Mouse (Mus musculus) neural tube, embryonic 13.5 days (tissue): Measurements from ENCODE around the gene Dand5. TPM values are rescaled to one million over a fixed set of nuclear protein-coding genes. Genes with fewer than 3 reads are reported as not detected.

ENCODE experiments used
- ATAC-seq: fragments of 200-750 bp; cut with Nextera tagmentation; 2 replicates; pipeline ENCODE4 v1.8.0; 2017; ENCODE audit warnings: low read depth, mild to moderate bottlenecking, moderate TSS enrichment, moderate library complexity
- H3K27ac ChIP-seq: fragments of 300-500 bp; sonication (generic); replicated peaks from 2 replicates; pipeline ENCODE4 v1.5.1; 2015; ENCODE audit warnings: moderate library complexity, mild to moderate bottlenecking, inconsistent platforms
- H3K27me3 ChIP-seq: fragments of 300-500 bp; sonication (generic); 2 replicates; pipeline ENCODE4 v1.6.1; 2015; ENCODE audit warnings: mild to moderate bottlenecking, inconsistent platforms
- H3K36me3 ChIP-seq: fragments of 300-500 bp; sonication (generic); 2 replicates; pipeline ENCODE4 v1.6.1; 2015; ENCODE audit warnings: mild to moderate bottlenecking, inconsistent platforms
- H3K4me1 ChIP-seq: fragments of 300-500 bp; sonication (generic); replicated peaks from 2 replicates; pipeline ENCODE4 v1.6.1; 2015; ENCODE audit warnings: inconsistent platforms
- H3K4me2 ChIP-seq: fragments of 300-500 bp; sonication (generic); 2 replicates; pipeline ENCODE4 v1.6.1; 2015; ENCODE audit warnings: inconsistent platforms, mild to moderate bottlenecking, moderate library complexity
- H3K4me3 ChIP-seq: fragments of 300-500 bp; sonication (generic); 2 replicates; pipeline ENCODE4 v1.5.1; 2015; ENCODE audit warnings: mild to moderate bottlenecking, inconsistent platforms
- H3K9ac ChIP-seq: fragments of 300-500 bp; sonication (generic); 2 replicates; pipeline ENCODE4 v1.6.1; 2015; ENCODE audit warnings: moderate library complexity, mild to moderate bottlenecking, inconsistent platforms
- H3K9me3 ChIP-seq: fragments of 300-500 bp; sonication (generic); 2 replicates; pipeline ENCODE4 v1.6.1; 2016; ENCODE audit warnings: inconsistent platforms
- WGBS: fragments of 180-500 bp; shearing (Covaris S2); methylation state at CpG from one replicate; pipeline ENCODE4 v1.1.7; 2015; 5-methylcytosine and 5-hydroxymethylcytosine counted together
- polyA plus RNA-seq: library from polyadenylated mRNA; unstranded; fragments of >200 nt; fragmentation: Nextera tagmentation; extraction: Ambion mirVana; gene quantifications from 2 replicates; pipeline ENCODE4 v1.2.1, GENCODE M21; 2015

Gene Dand5
- polyA plus RNA-seq, 1 experiment from 2014 or later, result 12.3 TPM

DNA sequence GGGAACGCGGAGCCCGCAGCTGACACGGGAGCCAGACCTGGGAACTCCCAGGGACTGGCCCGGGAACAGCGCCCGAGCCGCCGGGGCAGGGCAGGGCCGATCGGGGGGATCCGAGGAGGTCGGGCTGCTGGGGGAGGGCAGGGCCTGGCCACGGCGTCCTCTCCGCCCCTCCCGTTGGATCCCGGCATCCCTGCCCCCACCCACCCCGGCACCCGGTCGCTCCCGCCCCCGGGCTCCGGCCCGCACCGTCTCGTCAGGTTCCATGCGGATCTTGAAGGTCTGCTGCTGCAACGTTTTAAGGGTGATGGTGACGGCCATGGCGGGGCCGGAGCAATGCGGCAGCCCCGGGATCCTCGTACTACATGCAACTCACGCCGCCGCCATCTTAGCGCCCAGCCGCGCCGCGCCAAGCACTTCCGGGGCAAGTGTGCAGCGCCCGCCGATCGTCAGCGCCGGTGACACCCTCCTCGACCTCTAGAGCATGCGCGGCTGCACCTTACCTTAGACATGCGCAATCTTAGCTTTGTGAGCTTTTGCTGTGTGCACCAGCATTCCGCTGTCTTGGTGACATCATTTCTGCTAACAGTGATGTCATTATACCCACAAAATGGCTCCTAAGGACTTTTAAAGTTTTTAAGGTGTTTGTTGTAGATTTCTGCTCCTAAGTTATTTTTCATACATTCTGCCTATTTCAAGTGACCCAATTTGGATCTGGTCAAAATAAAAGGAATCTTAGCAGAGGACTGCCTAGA, 17.8 kb upstream of the Dand5 start, which contains the start of gene Rad23a:
Gene Rad23a (minus strand): TSS at position 418 of the 752 bp plus-strand sequence.
- under 1% methylated on average over 55 of the region's 55 CpGs for WGBS
- peak within 1 kb of the TSS; percentile 88 for H3K4me3 ChIP-seq
- no peaks in the 10 kb centered on the region for H3K9me3 ChIP-seq
- peaks cover 77% of the 10 kb centered on the region for H3K36me3 ChIP-seq
- peak; percentile 96 for ATAC-seq
- peak within 1 kb of the TSS; percentile 60 for H3K4me2 ChIP-seq
- no peaks in the 10 kb centered on the region for H3K27me3 ChIP-seq
- peak within 1 kb of the TSS; percentile 89 for H3K27ac ChIP-seq
- peaks cover 66% of the 10 kb centered on the region for H3K4me1 ChIP-seq
- H3K9ac ChIP-seq, result peak within 1 kb of the TSS; percentile 95

DNA sequence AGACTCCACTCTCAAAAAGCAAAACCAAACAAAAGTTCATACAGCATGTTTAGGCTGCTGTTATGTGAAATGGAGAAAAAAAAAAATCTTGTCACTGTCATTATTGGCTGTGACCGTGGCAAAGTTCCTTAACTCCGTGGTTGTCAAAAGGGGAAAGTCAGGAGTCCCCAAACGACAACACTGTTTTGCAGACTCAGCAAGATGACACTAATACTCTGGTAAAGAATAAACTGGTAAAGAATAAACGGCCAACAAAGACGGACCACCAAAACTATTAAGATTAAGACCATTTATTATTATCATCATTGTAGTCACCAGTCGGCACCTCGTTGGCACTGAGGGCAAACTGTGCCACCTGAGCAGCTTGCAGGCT, 17.2 kb upstream of the Dand5 start:
- ATAC-seq, result no peak
- Histone ChIP-seq H3K27ac (peak overlapping the region; percentile 89), H3K4me2 (peak overlapping the region; percentile 60), H3K27me3 (no peaks in the 10 kb centered on the region), H3K4me3 (peak overlapping the region; percentile 88), H3K36me3 (peaks cover 76% of the 10 kb centered on the region), H3K4me1 (peaks cover 66% of the 10 kb centered on the region), H3K9me3 (no peaks in the 10 kb centered on the region), H3K9ac (peak overlapping the region; percentile 95)
- WGBS, result 4% methylated on average over 7 of the region's 7 CpGs

DNA sequence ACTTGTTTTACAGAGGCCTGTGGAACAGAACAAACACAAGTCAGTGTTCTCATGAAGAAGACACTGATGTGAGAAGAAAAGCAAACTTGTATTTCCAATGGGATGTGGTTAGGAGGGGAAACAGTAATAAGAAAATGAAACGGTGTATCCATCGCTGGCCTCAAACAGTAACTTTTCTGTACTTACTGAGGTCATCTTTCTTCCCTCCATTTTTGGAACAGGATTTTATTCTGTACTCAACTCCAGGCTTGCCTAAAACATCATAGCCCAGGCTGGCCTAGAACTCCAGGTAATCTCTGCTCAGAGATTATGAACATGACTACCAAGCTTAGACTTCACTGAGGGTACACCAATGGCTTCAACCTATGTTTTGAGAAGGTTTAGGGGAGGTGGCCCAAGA, 16.8 kb upstream of the Dand5 start:
- peaks cover 76% of the 10 kb centered on the region for H3K36me3 ChIP-seq
- H3K4me2 ChIP-seq, result peak overlapping the region; percentile 60
- no peaks in the 10 kb centered on the region for H3K27me3 ChIP-seq
- peak overlapping the region; percentile 88 for H3K4me3 ChIP-seq
- no peaks in the 10 kb centered on the region for H3K9me3 ChIP-seq
- WGBS, result 92% methylated on average over 2 of the region's 2 CpGs
- no peak for ATAC-seq
- H3K4me1 ChIP-seq, result peaks cover 66% of the 10 kb centered on the region
- peak overlapping the region; percentile 95 for H3K9ac ChIP-seq
- peak overlapping the region; percentile 89; the same call in 1 of the 2 replicates for H3K27ac ChIP-seq

DNA sequence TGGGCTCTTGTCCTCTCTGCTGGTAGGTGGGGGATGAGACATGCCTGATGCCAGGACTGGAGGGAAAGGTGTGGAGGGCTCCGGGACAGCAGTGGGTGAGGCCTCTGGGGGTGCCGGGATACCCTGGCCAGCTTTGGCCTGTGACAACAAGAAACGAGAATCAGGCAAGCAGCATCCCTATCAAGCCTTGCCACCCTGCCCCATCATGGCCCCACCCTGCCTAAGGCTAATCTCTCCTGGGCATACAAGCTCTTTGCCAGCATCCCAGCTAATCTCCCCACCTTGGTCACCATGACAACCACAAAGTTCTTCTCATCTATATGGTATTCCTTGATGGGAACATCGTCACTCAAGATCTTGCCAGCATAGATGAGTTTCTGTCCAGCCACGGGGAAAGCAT, 15.9 kb upstream of the Dand5 start:
- ATAC-seq, result no peak
- Histone ChIP-seq H3K9ac (no peak overlapping the region), H3K27me3 (no peaks in the 10 kb centered on the region), H3K27ac (0 out of 2 replicates have a peak overlapping the region, but pooled peaks have one; percentile 65), H3K9me3 (no peaks in the 10 kb centered on the region), H3K4me2 (no peak overlapping the region), H3K36me3 (peaks cover 75% of the 10 kb centered on the region), H3K4me3 (no peak overlapping the region), H3K4me1 (peaks cover 66% of the 10 kb centered on the region)
- WGBS, result 87% methylated on average over 5 of the region's 5 CpGs

GRCm38 (mm10) chr8:84837912-84838470, 15.4 kb upstream of the Dand5 start:
- WGBS, result 77% methylated on average over 15 of the region's 15 CpGs
- peaks cover 66% of the 10 kb centered on the region for H3K4me1 ChIP-seq

DNA sequence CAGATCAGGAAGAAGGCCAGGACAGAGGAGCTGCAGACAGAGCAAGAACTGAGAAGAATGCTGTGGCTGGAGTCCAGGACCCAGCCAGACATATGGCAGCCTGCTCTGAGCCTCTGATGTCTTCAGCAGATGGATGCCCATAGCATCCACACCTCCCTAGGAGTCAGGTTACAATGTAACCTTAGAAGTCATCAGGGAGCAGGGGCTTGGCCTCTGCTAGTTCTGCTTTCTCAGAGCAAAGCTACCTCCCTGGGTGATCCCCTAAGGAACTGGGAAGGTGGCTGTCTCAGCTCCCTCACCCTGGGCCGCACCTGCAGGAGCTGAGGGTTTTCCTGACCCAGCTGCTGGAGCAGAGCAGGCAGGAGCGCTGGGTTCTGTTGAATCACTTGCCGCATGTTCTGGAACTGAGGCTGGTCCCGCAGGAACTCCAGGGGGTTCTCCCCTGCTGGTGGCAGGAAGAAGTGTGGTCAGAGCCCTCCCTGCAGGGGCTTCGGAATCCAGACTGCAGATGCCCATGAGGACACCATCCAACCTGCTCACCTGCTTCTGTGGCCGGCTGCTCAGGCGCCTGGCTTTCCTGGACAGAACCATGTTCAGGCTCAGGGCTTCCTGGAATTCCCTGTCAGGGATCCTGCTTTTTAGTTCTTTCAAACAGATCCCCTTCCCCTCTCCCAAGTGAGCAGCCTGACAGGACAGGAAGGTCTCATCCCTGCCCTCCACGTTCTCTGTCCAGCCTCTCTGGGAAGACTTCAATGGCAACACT, 14.7 kb upstream of the Dand5 start:
- H3K27me3 ChIP-seq, result no peaks in the 10 kb centered on the region
- H3K4me3 ChIP-seq, result no peak overlapping the region
- no peak for ATAC-seq
- peak overlapping the region; percentile 38; the same call in 1 of the 2 replicates for H3K9ac ChIP-seq
- H3K9me3 ChIP-seq, result no peaks in the 10 kb centered on the region
- H3K4me2 ChIP-seq, result peak overlapping the region; percentile 5; the same call in 1 of the 2 replicates
- peak overlapping the region; percentile 65 for H3K27ac ChIP-seq
- peaks cover 64% of the 10 kb centered on the region for H3K36me3 ChIP-seq
- H3K4me1 ChIP-seq, result peaks cover 64% of the 10 kb centered on the region
- WGBS, result 62% methylated on average over 8 of the region's 8 CpGs

More at GRCm38 (mm10) chr8:84837912-84838470, 15.4 kb upstream of the Dand5 start:
- Histone ChIP-seq H3K4me3 (no peak overlapping the region), H3K9me3 (no peaks in the 10 kb centered on the region), H3K9ac (peak overlapping the region; percentile 38; the same call in 1 of the 2 replicates), H3K27ac (peak overlapping the region; percentile 65), H3K4me2 (no peak overlapping the region), H3K27me3 (no peaks in the 10 kb centered on the region), H3K36me3 (peaks cover 70% of the 10 kb centered on the region)
- ATAC-seq, result no peak

DNA sequence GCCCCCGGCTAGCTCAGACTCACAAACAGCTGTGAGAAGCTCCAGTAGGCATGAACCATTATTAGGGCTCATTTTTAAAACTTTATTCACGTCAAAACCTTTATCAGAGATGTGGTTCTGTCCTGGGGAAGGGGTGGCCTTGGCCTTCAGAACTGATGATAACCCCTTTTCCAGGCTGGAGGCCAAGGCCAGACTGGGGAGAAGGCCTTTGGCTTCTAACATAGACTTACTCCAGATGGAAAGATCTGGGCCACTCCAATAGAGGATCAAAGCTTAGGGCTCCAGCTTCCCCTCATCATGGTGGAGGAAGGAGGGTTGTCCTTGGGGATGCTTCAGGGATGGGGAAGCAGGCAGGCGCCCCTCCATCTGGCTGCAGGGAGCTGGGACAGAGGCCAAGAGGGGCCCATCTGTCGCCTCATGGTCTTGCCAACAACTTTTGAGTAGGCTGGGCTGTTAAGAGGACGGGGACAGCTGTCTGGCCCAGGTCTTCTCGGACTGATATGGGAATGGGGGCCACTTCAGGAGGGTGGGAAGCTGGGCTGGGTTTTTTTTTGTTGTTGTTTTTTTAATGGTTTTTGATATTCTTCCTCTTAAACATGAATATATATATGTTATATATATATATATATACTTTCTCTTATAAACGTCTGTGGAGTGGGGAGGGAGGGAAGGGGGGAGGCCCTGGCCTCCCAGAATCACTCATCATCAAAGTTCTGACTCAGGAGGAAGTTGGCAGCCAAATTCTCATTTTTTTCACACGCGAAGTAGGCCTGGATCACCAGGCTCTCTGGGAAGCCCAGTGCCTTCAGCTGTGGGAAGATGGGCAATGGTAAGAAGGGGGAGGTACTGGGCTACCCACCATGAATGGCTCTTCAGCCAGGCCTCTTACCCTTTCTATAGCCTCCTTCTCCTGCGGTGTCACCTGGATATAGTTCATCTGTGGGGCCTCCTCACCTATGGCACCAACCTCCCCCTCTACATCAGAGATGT, 12.5 kb upstream of the Dand5 start:
- peak; percentile 16; the same call in 1 of the 2 replicates for ATAC-seq
- Histone ChIP-seq H3K27me3 (no peaks in the 10 kb centered on the region), H3K4me2 (peak overlapping the region; percentile 21; the same call in 1 of the 2 replicates), H3K27ac (peak overlapping the region; percentile 84), H3K36me3 (peaks cover 50% of the 10 kb centered on the region), H3K9ac (no peak overlapping the region), H3K9me3 (no peaks in the 10 kb centered on the region), H3K4me3 (no peak overlapping the region), H3K4me1 (peaks cover 67% of the 10 kb centered on the region)
- 68% methylated on average over 10 of the region's 10 CpGs for WGBS

DNA sequence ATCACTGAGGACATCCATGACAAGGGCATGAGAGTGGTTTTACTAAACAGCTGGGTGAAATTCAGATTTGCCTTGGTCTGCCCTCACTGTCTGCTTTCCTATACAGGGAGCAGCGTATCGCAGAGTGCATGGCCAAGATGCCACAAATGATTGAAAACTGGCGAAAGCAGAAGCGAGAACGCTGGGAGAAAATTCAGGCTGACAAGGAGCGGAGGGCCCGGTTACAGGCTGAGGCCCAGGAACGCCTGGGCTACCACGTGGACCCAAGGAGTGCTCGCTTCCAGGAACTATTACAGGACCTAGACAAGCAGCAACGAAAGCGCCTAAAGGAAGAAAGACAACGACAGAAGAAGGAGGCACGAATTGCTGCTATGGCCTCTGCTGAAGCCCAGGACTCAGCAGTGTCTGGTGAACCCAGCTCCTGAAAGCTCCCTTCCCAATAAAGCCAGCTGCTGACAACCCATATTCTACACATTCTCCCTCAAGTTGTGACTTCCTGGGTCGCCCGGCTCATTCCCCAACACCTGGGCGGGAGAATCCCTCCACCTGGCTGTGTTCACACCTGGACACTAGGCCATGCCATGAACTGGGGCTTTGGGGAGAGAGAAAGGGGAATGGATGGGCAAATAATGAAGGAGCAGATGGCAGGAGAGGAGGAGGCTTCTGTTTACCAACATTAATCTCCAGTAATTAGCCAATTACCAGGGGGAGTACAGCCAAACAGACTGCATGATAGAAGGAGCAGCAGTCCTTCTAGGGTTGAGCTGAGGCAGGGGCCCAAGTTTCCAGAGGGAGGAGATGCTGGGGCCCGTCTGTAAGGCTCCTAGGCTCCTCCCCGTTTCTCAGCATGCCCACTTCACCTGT, 11.6 kb upstream of the Dand5 start:
- no peaks in the 10 kb centered on the region for H3K27me3 ChIP-seq
- no peaks in the 10 kb centered on the region for H3K9me3 ChIP-seq
- peaks cover 60% of the 10 kb centered on the region for H3K4me1 ChIP-seq
- peak overlapping the region; percentile 98; the same call in 1 of the 2 replicates for H3K9ac ChIP-seq
- ATAC-seq, result no peak
- 83% methylated on average over 19 of the region's 19 CpGs for whole genome bisulfite sequencing
- peak overlapping the region; percentile 21; the same call in 1 of the 2 replicates for H3K4me2 ChIP-seq
- peak overlapping the region; percentile 84 for H3K27ac ChIP-seq
- peaks cover 50% of the 10 kb centered on the region for H3K36me3 ChIP-seq
- no peak overlapping the region for H3K4me3 ChIP-seq

- Histone ChIP-seq H3K4me2 (peak overlapping the region; percentile 65), H3K27ac (peak overlapping the region; percentile 97), H3K27me3 (no peaks in the 10 kb centered on the region), H3K36me3 (peaks cover 43% of the 10 kb centered on the region), H3K4me1 (peaks cover 57% of the 10 kb centered on the region), H3K9me3 (no peaks in the 10 kb centered on the region), H3K9ac (peak overlapping the region; percentile 98), H3K4me3 (peak overlapping the region; percentile 91)
- 63% methylated on average over 10 of the region's 10 CpGs for WGBS
- no peak for ATAC-seq
These were observed 10.4 kb upstream of the Dand5 start for GRCm38 (mm10) chr8:84832759-84833742.
